Mouse (Mus musculus): Measurements from ENCODE around the gene Ssbp4. TPM values are rescaled to one million over a fixed set of nuclear protein-coding genes. Genes with fewer than 3 reads are reported as not detected.

The Ssbp4 gene
- polyA plus RNA-seq, 1 experiment from 2014 or later = 173 TPM

DNA sequence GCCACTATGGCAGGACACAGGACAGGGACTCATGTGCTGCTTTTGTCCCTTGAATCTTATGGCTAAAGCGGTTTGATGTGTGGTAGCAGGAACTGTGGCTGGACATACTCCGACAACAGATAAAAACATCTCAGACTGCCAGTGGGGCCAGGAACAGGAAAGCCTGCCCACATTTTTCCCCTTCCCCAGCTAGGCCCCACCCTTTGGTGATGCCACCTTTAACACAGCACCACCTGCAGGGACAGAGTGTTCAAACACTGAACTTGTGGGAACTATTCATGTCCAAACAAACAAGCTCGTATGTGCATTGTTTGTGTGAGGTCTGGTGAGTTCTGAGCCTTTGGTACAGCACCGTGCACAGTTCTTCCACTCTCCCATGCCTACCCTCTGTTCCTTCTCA is 50.3 kb downstream of the Ssbp4 start:
- Histone ChIP-seq H3K4me2 (replicated peaks) (no peak overlapping the region), H3K36me3 (replicated peaks; ENCODE audit: control insufficient read depth, insufficient read depth) (no peaks in the 10 kb centered on the region), H3K4me3 (replicated peaks; ENCODE audit: low read length) (no peak overlapping the region), H3K9ac (no peak overlapping the region), H3K9me3 (ENCODE audit: control insufficient read depth, low read length) (no peaks in the 10 kb centered on the region), H3K27ac (no peak overlapping the region), H3K4me1 (replicated peaks; ENCODE audit: control insufficient read depth, insufficient read depth, low read length) (peaks cover 13% of the 10 kb centered on the region; the same call in 1 of the 2 replicates), H3K27me3 (ENCODE audit: control insufficient read depth, insufficient read depth, low read length) (no peaks in the 10 kb centered on the region)
- DNase-seq (ENCODE audit: low spot score) (no peak), ATAC-seq (ENCODE audit: low FRiP score) (no peak)
- WGBS = 74% methylated on average over 4 of the region's 4 CpGs

- ATAC-seq (ENCODE audit: low FRiP score) = no peak
- H3K27ac ChIP-seq = no peak overlapping the region
- WGBS = 92% methylated on average over 4 of the region's 4 CpGs
- H3K36me3 ChIP-seq (replicated peaks; ENCODE audit: control insufficient read depth, insufficient read depth) = no peaks in the 10 kb centered on the region
- DNase-seq (ENCODE audit: low spot score) = no peak
- H3K4me3 ChIP-seq (replicated peaks; ENCODE audit: low read length) = no peak overlapping the region
- no peak overlapping the region for H3K4me2 ChIP-seq (replicated peaks)
- H3K9me3 ChIP-seq (ENCODE audit: control insufficient read depth, low read length) = no peaks in the 10 kb centered on the region
- peaks cover 6% of the 10 kb centered on the region; the same call in 1 of the 2 replicates for H3K4me1 ChIP-seq (replicated peaks; ENCODE audit: control insufficient read depth, insufficient read depth, low read length)
- no peaks in the 10 kb centered on the region for H3K27me3 ChIP-seq (ENCODE audit: control insufficient read depth, insufficient read depth, low read length)
- H3K9ac ChIP-seq = no peak overlapping the region
These were observed 53.5 kb downstream of the Ssbp4 start for GRCm38 (mm10) chr8:70555079-70555747.

GRCm38 (mm10) chr8:70553740-70554139 is 54.9 kb downstream of the Ssbp4 start:
- Histone ChIP-seq H3K9ac (no peak overlapping the region), H3K36me3 (replicated peaks; ENCODE audit: control insufficient read depth, insufficient read depth) (no peaks in the 10 kb centered on the region), H3K4me3 (replicated peaks; ENCODE audit: low read length) (no peak overlapping the region), H3K4me2 (replicated peaks) (no peak overlapping the region), H3K27ac (0 out of 2 replicates have a peak overlapping the region, but pooled peaks have one; percentile 1), H3K4me1 (replicated peaks; ENCODE audit: control insufficient read depth, insufficient read depth, low read length) (peaks cover 6% of the 10 kb centered on the region; the same call in 1 of the 2 replicates), H3K9me3 (ENCODE audit: control insufficient read depth, low read length) (no peaks in the 10 kb centered on the region), H3K27me3 (ENCODE audit: control insufficient read depth, insufficient read depth, low read length) (no peaks in the 10 kb centered on the region)
- ATAC-seq (ENCODE audit: low FRiP score) (peak; percentile 39; the same call in 1 of the 2 replicates), DNase-seq (ENCODE audit: low spot score) (peak; percentile 42)

DNA sequence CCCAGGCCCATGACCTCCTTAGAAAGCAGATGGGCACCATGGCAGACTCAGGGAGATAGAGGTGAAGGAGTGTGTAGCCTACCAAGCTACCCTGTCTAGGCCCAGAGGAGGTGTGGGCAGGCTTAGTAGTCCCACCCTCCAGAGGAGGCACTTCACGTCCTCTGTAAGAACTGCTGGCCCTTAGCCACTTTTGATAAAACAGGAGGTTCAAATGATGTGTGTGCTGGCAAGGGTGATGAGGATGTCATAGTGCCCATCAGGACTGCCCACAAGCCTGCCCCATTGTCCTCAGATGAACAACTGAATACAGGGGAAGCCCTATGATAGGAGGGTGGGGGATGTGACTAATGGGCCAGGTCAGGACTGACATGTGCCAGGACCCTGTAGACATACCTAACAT is 55.8 kb downstream of the Ssbp4 start:
- Histone ChIP-seq H3K9ac (no peak overlapping the region), H3K4me1 (replicated peaks; ENCODE audit: control insufficient read depth, insufficient read depth, low read length) (peaks cover 6% of the 10 kb centered on the region; the same call in 1 of the 2 replicates), H3K4me2 (replicated peaks) (no peak overlapping the region), H3K36me3 (replicated peaks; ENCODE audit: control insufficient read depth, insufficient read depth) (no peaks in the 10 kb centered on the region), H3K27me3 (ENCODE audit: control insufficient read depth, insufficient read depth, low read length) (no peaks in the 10 kb centered on the region), H3K4me3 (replicated peaks; ENCODE audit: low read length) (no peak overlapping the region), H3K9me3 (ENCODE audit: control insufficient read depth, low read length) (no peaks in the 10 kb centered on the region), H3K27ac (no peak overlapping the region)
- 56% methylated on average over 1 of the region's 1 CpGs for WGBS
- no peak for DNase-seq (ENCODE audit: low spot score)
- ATAC-seq (ENCODE audit: low FRiP score) = no peak

DNA sequence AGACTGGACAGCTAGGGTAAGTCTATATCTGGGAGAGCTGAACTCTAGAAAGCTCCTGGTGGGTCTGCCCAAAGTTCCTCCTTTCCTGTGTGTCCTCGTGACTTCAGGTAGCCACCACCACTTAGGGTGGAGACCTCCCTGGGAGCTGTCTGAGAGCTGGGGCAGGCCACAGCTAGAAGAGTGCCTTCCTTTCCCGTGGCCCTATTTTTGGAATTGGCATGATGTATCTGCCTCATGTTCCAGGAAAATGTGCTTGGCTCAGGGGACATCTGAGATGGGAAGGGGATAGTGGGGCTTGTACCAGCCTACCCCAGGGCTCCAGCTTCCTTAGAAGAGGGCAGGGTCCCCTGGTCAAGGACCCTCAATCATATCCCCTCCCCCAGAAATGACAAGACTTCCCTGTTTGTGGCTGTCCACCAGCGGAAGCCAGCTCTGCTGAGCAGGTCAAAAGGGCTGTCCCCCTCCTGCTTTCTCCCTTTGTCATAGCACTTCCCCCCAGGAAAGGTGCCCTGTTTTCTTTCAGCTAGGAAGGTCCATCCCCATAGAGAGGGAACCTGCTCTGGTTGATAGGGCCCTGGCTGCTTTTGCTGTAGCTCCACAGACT is 57.0 kb downstream of the Ssbp4 start:
- Histone ChIP-seq H3K9ac (no peak overlapping the region), H3K4me2 (replicated peaks) (no peak overlapping the region), H3K36me3 (replicated peaks; ENCODE audit: control insufficient read depth, insufficient read depth) (no peaks in the 10 kb centered on the region), H3K9me3 (ENCODE audit: control insufficient read depth, low read length) (no peaks in the 10 kb centered on the region), H3K4me3 (replicated peaks; ENCODE audit: low read length) (no peak overlapping the region), H3K27ac (no peak overlapping the region), H3K4me1 (replicated peaks; ENCODE audit: control insufficient read depth, insufficient read depth, low read length) (peaks cover 6% of the 10 kb centered on the region; the same call in 1 of the 2 replicates), H3K27me3 (ENCODE audit: control insufficient read depth, insufficient read depth, low read length) (no peaks in the 10 kb centered on the region)
- ATAC-seq (ENCODE audit: low FRiP score) (no peak), DNase-seq (ENCODE audit: low spot score) (no peak)
- WGBS = 79% methylated on average over 3 of the region's 3 CpGs

DNA sequence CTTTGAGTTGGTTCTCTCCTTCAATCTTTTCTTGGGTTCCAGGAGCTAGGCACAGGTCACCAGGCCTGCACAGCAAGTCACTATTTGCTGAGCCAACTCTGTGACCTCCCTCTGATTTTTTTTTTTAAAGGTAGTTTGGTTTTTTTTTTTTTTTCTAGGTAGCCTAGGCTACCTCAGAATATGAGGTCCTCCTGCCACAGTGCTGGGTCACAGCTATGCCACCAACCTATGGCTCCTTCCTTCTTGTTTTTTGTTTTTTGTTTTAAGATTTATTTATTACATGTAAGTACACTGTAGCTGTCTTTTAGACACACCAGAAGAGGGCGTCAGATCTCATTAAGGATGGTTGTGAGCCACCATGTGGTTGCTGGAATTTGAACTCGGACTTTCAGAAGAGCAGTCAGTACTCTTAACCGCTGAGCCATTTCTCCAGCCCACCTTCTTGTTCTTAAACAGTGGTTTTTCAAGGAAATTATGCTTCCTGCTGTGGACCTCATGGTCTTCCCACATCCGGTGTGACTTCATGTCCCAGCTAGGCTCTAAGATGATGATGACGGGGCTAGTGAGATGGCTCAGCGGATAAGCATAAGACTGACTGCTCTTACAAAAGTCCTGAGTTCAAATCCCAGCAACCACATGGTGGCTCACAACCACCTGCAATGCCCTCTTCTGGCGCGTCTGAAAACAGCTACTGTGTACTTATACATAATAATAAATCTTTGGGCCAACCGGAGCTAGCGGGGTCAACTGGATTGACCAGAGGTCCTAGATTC is 59.1 kb downstream of the Ssbp4 start:
- ATAC-seq (ENCODE audit: low FRiP score) (no peak), DNase-seq (ENCODE audit: low spot score) (no peak)
- no peaks in the 10 kb centered on the region for H3K36me3 ChIP-seq (replicated peaks; ENCODE audit: control insufficient read depth, insufficient read depth)
- no peaks in the 10 kb centered on the region for H3K9me3 ChIP-seq (ENCODE audit: control insufficient read depth, low read length)
- WGBS = 93% methylated on average over 10 of the region's 10 CpGs
- H3K4me3 ChIP-seq (replicated peaks; ENCODE audit: low read length) = no peak overlapping the region
- no peaks in the 10 kb centered on the region for H3K27me3 ChIP-seq (ENCODE audit: control insufficient read depth, insufficient read depth, low read length)
- H3K9ac ChIP-seq = no peak overlapping the region
- H3K27ac ChIP-seq = no peak overlapping the region
- H3K4me2 ChIP-seq (replicated peaks) = no peak overlapping the region
- H3K4me1 ChIP-seq (replicated peaks; ENCODE audit: control insufficient read depth, insufficient read depth, low read length) = peaks cover 6% of the 10 kb centered on the region; the same call in 1 of the 2 replicates

DNA sequence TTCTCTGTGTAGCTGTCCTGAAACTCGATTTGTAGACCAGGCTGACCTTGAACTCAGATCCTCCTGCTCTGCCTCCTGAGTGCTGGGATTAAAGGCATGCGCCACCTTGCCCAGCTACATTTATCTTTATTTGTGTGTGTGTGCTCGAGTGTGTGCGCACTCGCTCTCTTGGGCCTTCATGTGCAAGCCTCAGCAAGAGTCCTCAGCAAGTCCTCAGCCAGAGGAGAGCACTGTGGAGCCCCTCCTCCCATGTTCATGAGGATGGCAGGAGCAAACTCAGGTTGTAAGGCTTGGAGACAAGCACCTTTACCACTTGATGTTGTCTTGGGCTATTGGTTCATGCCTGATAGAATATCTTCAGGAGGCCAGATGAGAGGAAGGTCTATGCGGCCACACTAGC is 60.9 kb downstream of the Ssbp4 start:
- Histone ChIP-seq H3K4me3 (replicated peaks; ENCODE audit: low read length) (no peak overlapping the region), H3K27ac (no peak overlapping the region), H3K4me1 (replicated peaks; ENCODE audit: control insufficient read depth, insufficient read depth, low read length) (no peaks in the 10 kb centered on the region; the same call in 1 of the 2 replicates), H3K9ac (no peak overlapping the region), H3K36me3 (replicated peaks; ENCODE audit: control insufficient read depth, insufficient read depth) (no peaks in the 10 kb centered on the region), H3K27me3 (ENCODE audit: control insufficient read depth, insufficient read depth, low read length) (no peaks in the 10 kb centered on the region), H3K9me3 (ENCODE audit: control insufficient read depth, low read length) (no peaks in the 10 kb centered on the region), H3K4me2 (replicated peaks) (no peak overlapping the region)
- DNase-seq (ENCODE audit: low spot score) = no peak
- WGBS = 89% methylated on average over 6 of the region's 6 CpGs
- ATAC-seq (ENCODE audit: low FRiP score) = no peak

Data from hindbrain, embryonic 14.5 days (tissue).